Mouse (Mus musculus): ENCODE results near the gene Lin7b.
A peak's percentile ranks its signal among the peaks of the same experiment; 100 is the strongest.
"Not testable (repeated sequence)": the region's sequence is repeated elsewhere in the genome, so short reads cannot be mapped to it uniquely, and the experiment has no call there.

The Lin7b gene

GRCm38 (mm10) chr7:45395578-45396336 is 25.4 kb upstream of the Lin7b start, which contains the start of gene Snrnp70:
Gene Snrnp70 (minus strand): TSS chr7:45395742.
- DNase-seq, result peak; percentile 100

GRCm38 (mm10) chr7:45395129-45395541 is 24.8 kb upstream of the Lin7b start:
- DNase-seq, result peak in 1 of 2 experiments; percentile 79

DNA sequence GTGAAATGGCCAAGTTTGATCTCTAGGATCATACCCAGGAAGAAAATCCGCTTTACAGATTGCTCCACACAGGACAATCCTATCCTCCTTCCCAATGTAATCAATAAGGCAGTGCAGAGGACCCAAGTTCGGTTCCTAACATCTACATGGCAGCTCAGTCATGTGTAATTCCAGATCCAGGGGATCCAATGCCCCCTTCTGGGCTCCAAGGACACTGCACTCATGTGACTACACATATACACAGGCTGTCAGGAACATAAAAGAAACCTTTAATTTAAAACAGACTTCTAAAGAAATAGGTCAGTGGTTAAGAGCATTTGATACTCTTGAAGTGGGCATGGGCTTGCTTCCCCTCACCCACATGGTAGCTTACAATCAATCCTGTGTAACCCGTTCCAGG is 15.7 kb upstream of the Lin7b start:
- DNase-seq, result peak in 1 of 2 experiments; percentile 5

- no peak for DNase-seq
Observed at GRCm38 (mm10) chr7:45376057-45376456, 5.7 kb upstream of the Lin7b start.

DNA sequence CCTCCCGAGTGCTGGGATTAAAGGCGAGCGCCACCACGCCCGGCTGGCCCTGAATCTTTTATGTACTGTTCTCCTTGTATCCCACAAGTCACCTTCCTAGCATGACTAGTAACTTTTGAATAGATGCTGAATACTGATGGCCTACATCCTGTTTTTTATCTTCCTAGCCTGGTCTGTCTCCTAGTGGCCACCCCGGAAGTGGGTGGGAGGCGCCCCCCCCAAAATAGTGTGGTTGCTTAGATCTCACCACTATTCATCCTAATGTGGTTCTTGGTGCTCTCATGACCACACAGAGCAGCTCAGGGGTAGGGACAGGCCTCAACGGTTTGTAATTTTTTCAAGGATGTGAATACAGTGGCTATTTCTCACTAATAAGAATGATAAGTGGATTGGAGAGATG is 4.2 kb upstream of the Lin7b start:
- DNase-seq, result no peak

GRCm38 (mm10) chr7:45372371-45372770 is 2.0 kb upstream of the Lin7b start:
- DNase-seq, result no peak

GRCm38 (mm10) chr7:45369836-45370474 is 428 bp downstream of the Lin7b start:
- peak in 1 of 2 experiments; percentile 49 for DNase-seq

GRCm38 (mm10) chr7:45369022-45369745 is 1.2 kb downstream of the Lin7b start:
- no peak for DNase-seq

DNA sequence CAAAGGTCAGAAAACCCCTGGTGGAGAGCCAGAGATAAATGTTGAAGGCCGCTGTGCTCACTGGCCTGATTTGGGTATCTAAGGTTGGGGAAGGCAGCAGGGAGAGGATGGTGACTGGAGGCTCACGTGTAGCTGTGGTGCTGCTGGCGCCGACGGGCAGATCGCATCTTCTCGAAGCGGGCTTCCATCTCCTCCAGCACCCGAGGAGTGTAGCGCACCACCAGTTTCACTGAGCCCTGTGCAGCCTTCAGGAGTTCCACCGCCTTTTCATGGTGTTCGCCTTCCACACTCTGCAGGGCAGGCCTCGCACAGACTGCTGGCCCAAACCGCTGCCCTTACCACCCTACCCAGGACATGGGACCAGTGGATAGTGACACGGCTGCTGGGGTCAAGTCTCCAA is 2.2 kb downstream of the Lin7b start:
- peak in 1 of 2 experiments; percentile 40 for DNase-seq

- DNase-seq, result peak; percentile 99
Observed at GRCm38 (mm10) chr7:45367020-45367880, 3.1 kb downstream of the Lin7b start.

DNA sequence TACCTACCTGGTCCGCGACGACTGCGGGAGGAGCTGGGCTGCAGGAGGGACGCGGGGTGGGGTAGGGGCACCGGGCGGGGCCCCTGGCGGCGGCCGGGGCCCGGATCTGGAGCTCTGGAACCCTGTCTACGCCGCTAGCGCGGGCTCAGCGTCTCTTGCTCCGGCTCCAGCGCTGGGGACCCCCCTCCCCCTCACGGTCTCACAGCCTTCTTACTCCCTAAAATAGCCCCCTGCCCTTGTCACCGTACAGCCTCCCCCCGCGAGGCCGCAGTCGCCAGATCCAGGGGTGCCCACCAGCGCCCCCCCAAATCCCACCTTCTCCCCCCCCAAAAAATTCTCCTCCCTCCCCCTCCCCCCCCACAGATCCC is 3.7 kb downstream of the Lin7b start, which contains the start of gene Ppfia3:
Ppfia3 (minus strand) TSS at position 368 of the 368 bp plus-strand sequence.
- DNase-seq, result no peak

DNA sequence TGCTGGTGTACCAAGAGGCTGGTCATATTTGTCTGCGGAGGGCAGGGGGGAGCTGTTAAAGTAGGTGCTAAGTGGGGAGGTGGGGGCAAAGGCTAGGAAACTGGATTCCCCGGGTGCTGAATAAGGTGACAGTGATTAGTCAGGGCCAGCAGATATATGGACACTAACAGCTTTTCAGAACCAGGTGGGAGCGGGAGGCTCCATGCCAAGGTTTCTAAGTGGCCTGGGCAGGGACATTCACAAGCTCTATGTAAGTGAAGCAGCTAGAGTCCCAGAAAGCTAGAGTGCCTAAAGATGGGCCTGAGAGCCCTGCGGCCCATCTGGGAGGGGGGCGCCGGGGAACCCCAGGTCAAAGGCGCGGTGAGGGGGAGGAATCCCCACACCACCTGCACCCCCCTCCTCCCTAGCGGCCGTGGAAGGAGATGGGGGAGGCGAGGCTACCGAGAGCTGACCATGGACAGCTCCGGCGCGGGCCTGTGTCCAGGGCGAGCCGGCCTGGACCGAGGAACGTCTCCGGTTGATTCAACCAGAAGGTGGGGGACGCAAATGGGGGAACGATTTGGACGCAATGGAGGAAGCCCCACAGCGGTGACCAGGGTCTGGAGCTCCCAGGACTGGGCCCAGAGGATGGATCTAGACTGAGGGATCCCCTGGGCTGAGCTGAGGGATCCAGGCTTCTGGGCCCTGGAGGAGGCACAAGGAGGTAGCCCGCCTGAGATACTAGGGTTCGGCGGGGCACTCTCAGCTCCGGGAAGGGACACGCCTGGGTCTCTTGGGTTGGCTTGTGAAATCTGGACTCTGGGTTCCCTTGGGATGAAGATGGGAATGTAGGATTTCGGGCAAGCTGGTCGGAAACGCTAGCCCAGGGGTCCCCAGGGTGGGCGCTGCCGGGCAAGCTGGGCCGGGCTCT is 4.4 kb downstream of the Lin7b start:
- DNase-seq, result peak; percentile 80 to 81

GRCm38 (mm10) chr7:45363983-45364382 is 6.4 kb downstream of the Lin7b start:
- peak in 1 of 2 experiments; percentile 38 for DNase-seq

DNA sequence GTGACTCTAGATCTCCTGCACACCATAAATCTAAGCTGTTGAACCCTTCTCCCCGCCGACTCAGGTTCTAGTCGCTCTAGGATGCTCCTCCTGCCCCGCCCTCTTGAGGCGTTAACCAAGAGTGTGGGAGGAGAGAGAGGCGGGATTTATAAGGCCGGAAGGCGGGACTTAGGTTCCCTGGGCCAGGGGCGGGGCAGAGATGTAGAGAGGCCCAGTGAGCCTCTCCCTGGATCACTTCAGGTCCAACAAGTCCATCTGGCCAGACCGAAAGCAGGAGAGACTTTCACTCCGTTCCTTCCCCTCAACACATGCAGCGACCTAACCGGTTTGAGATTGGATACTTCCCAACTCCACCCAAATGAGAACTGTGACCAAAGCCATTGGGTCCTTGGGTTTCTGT is 7.6 kb downstream of the Lin7b start:
- peak; percentile 74 to 75 for DNase-seq

DNA sequence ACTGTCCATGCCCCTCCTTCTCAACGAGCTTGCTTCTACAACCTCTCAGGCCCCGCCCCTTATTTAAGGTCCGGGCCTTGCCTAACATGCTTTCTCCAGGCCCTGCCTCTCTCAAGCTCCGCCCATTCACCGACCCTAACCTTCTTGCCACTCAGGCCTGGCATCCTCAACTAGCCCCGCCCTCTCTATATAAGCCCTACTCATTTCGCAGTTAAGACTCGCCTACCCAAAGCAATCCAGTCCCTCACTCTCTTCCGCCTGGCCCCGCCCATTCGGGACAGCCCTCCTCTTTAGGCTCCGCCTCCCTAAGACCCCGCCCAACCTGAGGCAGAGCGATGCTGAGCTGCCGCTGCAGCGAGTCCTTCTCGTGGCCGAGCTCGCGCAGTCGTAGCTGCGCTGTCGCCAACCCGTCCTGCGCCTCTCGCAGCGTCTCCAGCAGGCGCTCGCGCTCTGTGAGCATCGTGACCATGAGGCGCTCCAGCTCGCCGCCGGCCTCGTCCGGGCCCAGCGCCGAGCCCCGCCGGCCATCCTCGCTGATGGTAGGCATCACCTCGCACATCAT is 9.1 kb downstream of the Lin7b start:
- DNase-seq, result peak; percentile 89

DNA sequence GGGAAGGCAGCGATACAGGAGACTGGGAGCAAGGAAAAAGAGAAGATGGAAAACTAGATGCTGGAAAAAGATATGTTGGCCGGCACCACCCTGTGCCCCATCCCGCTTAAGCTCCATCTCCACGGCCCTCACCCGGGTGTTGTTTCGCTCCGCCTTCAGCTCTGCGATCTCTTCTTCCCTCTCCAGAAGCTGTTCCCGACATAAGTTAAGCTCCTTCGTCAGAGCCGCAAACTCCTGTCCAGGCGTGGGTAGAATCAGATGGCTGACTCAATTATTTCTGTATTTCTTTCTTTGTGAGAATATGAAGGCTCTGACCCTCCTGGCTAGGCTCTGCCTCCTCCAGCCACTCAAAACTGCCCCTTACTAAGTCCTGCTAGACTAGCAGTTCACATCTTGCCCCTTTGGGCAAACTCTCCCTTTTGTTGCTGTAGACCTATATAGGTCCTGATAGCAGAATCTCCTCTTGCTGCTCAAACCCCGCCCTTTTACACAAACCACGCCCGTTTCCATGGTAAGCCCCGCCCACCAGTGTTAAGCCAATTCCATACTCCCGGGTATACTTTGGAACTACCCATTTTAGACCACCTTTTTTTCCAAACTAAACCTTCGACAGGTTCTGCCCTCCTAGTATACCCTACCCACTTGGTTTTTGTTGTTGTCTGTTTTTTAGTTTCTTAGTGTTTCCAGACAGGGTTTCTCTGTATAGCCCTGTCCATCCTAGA is 9.8 kb downstream of the Lin7b start:
- DNase-seq, result no peak

GRCm38 (mm10) chr7:45359081-45359480 is 11.3 kb downstream of the Lin7b start:
- DNase-seq, result not testable (repeated sequence)

DNA sequence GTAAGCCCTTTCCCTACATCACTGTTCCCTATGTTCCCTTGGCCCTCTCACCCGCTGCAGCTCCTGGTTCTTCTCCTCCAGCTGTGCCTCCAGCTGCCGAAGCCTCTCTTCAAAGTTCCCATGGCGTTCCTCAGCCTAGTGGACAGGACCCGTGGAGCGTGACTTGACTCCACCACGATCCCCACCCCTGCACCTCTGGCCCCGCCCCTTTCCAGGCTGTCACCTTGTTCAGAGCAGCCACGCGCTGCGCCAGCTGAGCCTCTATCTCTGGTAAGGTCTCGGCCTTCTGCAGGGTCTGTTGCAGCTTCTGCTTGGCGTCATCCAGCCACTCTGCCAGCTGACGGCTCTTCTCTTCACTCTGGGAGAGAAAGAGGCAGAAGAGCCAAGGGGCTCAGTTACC is 14.3 kb downstream of the Lin7b start:
- DNase-seq, result no peak

- DNase-seq, result no peak
Observed at GRCm38 (mm10) chr7:45355318-45356020, 14.9 kb downstream of the Lin7b start.

DNA sequence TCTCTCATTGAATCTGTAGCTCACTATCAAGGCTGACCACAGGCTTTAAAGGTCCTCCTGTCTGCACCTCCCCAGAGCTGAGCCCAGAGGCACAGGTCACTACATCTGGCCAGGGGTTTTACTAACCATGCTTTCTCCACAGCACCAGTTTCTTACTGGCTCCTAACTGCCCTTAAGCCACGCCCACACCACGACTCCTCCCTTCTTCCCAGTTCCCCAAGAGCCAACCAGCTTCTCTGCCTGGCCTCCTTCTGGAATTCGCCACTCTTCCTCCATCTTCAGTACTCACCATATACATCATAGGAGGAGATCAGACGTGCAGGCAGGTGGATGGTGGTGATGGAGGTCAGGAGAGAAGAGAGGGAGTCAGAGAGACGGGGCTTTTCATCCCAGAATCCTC is 17.3 kb downstream of the Lin7b start:
- no peak for DNase-seq

All from cerebellum, postnatal 14 days (tissue).